Mouse (Mus musculus) right cerebral cortex, postnatal 14 days (tissue): ENCODE measurements around the gene Trim13.

Source experiments
- DNase-seq: peaks from one replicate; pipeline ENCODE4 v3.0.0; 2022

Gene Trim13

GRCm38 (mm10) chr14:61620371-61620770 lies 22.3 kb downstream of the Trim13 start:
- no peak for DNase-seq

DNA sequence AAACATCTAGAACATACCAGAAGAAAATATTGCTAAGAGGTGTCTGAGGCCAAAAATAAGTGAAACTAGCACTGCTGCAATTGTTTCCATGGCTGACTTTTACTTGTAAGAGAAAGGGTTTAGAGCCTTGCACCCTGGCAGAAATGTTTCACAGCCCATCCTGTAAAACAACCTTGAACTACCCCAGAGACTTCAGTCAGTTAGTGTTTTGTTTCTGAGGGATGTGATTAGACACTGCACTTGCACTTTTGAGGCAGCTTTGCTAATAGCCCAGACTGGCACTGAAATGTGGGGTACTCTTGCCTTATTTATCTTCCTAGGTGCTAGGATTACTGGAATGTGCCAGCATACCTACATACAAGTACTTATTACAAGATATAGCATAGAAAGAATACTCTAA lies 37.9 kb downstream of the Trim13 start:
- DNase-seq: no peak

- DNase-seq: no peak
Observed at GRCm38 (mm10) chr14:61642668-61643067, 44.6 kb downstream of the Trim13 start.

DNA sequence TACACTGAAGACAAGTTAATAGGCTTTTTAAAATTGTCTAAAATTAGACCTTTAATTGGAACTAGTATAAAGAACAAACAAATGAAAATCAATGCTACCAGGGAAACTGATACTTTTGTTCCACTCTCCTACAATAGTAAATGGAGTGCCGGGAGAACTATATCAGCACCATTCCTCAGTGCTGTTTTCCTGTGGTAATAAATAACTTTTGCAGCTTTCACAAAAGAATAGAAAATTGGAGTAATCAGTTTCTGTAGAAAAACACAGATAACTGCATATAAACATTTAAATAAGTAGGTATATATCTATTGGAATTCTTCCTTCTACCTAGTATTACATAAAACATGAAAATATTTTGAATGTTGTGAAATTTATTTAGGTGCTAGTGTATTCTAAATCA lies 47.5 kb downstream of the Trim13 start:
- no peak for DNase-seq

DNA sequence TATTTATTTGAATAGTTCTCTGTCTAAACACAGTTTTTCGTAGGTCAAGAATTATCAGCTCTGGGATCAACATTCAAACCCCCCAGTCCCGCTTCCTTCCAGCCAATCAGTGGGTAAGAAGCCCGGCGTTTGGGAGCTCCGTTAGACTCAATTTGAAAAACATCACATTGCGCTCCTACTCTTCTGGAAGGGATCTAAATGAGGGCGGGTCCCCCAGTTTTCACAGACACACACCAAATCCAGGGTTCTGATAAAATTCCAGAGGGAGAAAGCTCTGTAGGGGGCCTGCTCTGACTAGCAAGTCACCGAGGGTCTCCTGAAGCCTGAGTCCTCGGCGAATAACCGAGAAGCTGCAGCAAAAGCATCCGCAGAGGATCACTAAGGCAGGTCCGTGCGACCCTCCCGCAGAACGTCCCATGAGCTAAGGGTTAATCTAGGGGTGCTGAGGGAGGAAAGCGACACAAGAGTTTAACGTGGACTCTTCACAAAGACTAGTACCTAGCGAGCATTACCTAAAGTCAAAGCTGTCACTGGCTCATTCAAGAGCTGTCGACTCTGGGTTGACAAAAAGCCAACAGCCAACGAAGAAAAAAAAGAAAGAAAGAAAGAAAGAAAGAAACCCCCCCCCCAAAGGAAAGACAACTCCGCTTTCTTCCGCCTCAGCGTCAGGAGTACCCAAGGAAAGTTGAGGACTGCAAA lies 49.3 kb downstream of the Trim13 start:
- peak; percentile 10 for DNase-seq

GRCm38 (mm10) chr14:61647881-61648684 lies 50.0 kb downstream of the Trim13 start:
- DNase-seq: peak; percentile 31

- peak; percentile 97 for DNase-seq
Observed at GRCm38 (mm10) chr14:61648685-61649504, 50.8 kb downstream of the Trim13 start.

GRCm38 (mm10) chr14:61650291-61650960 lies 52.4 kb downstream of the Trim13 start:
- DNase-seq: peak; percentile 41
